Mouse (Mus musculus) kidney, embryonic 14.5 days (tissue): ENCODE measurements around the gene Tmem206. TPM values are rescaled to one million over a fixed set of nuclear protein-coding genes. Genes with fewer than 3 reads are reported as not detected.

ENCODE experiments used
- ATAC-seq: fragments of 200-750 bp; cut with Nextera tagmentation; 2 replicates; pipeline ENCODE4 v1.8.0; 2017; ENCODE audit warnings: moderate number of reproducible peaks, mild to moderate bottlenecking, moderate TSS enrichment, moderate library complexity; ENCODE audit not compliant: low FRiP score, low TSS enrichment
- H3K27ac ChIP-seq: fragments of 300-500 bp; sonication (generic); 2 replicates; pipeline ENCODE4 v1.5.1; 2014; ENCODE audit warnings: low read depth, mild to moderate bottlenecking, low read length, moderate library complexity, mixed read lengths
- H3K27me3 ChIP-seq: fragments of 300-500 bp; sonication (generic); 2 replicates; pipeline ENCODE4 v1.6.1; 2014; ENCODE audit warnings: mild to moderate bottlenecking, low read length; ENCODE audit not compliant: control insufficient read depth, insufficient read depth
- H3K36me3 ChIP-seq: fragments of 300-500 bp; sonication (generic); 2 replicates; pipeline ENCODE4 v1.6.1; 2014; ENCODE audit warnings: low read length, mixed read lengths; ENCODE audit not compliant: control insufficient read depth, insufficient read depth
- H3K4me1 ChIP-seq: fragments of 300-500 bp; sonication (generic); 2 replicates; pipeline ENCODE4 v1.6.1; 2014; ENCODE audit warnings: low read length, mixed read lengths; ENCODE audit not compliant: control insufficient read depth, insufficient read depth
- H3K4me2 ChIP-seq: fragments of 300-500 bp; sonication (generic); replicated peaks from 2 replicates; pipeline ENCODE4 v1.6.1; 2014; ENCODE audit warnings: low read depth, mild to moderate bottlenecking, low read length
- H3K4me3 ChIP-seq: fragments of 300-500 bp; sonication (generic); 2 replicates; pipeline ENCODE4 v1.5.1; 2014; ENCODE audit warnings: mild to moderate bottlenecking, low read length
- H3K9ac ChIP-seq: fragments of 300-500 bp; sonication (generic); 2 replicates; pipeline ENCODE4 v1.6.1; 2014; ENCODE audit warnings: low read depth, mild to moderate bottlenecking, low read length, moderate library complexity
- H3K9me3 ChIP-seq: fragments of 300-500 bp; sonication (generic); 2 replicates; pipeline ENCODE4 v1.6.1; 2016; ENCODE audit warnings: low read length; ENCODE audit not compliant: control insufficient read depth
- WGBS: fragments of 180-500 bp; shearing (Covaris S2); extraction: QIAGEN DNeasy Blood & Tissue Kit; methylation state at CpG from one replicate; pipeline ENCODE4 v1.1.7; 2014; 5-methylcytosine and 5-hydroxymethylcytosine counted together
- polyA plus RNA-seq: library from polyadenylated mRNA; unstranded; fragments of >200 nt; fragmentation: Nextera tagmentation; extraction: Ambion mirVana; gene quantifications from 2 replicates; pipeline ENCODE4 v1.2.1, GENCODE M21; 2014

The Tmem206 gene
- polyA plus RNA-seq = 17.6 and 25.9 TPM in 2 replicates

- no peaks in the 10 kb centered on the region for H3K9me3 ChIP-seq
- peak within 1 kb of the TSS; percentile 73 for H3K4me3 ChIP-seq
- under 1% methylated on average over 41 of the region's 42 CpGs for WGBS
- no peak within 1 kb of the TSS; the same call in 1 of the 2 replicates for H3K27ac ChIP-seq
- H3K36me3 ChIP-seq = no peaks in the 10 kb centered on the region; the same call in 1 of the 2 replicates
- H3K4me2 ChIP-seq = peak within 1 kb of the TSS; percentile 63
- peaks cover 9% of the 10 kb centered on the region; the same call in 1 of the 2 replicates for H3K4me1 ChIP-seq
- peak within 1 kb of the TSS; percentile 79 for H3K9ac ChIP-seq
- peak; percentile 96 for ATAC-seq
- no peaks in the 10 kb centered on the region for H3K27me3 ChIP-seq
These were observed at the start of gene Tmem206 for GRCm38 (mm10) chr1:191325726-191326232. Gene Tmem206, plus strand, starts transcription at chr1:191325912.

- Histone ChIP-seq H3K4me3 (no peak overlapping the region), H3K4me1 (no peaks in the 10 kb centered on the region), H3K4me2 (no peak overlapping the region), H3K36me3 (no peaks in the 10 kb centered on the region), H3K27ac (no peak overlapping the region), H3K9ac (no peak overlapping the region), H3K9me3 (no peaks in the 10 kb centered on the region), H3K27me3 (no peaks in the 10 kb centered on the region)
- 97% methylated on average over 7 of the region's 7 CpGs for WGBS
- no peak for ATAC-seq
These were observed 49.5 kb upstream of the Tmem206 start for GRCm38 (mm10) chr1:191276181-191276580.

GRCm38 (mm10) chr1:191277549-191278059, 48.1 kb upstream of the Tmem206 start:
- no peak for ATAC-seq
- H3K36me3 ChIP-seq = no peaks in the 10 kb centered on the region
- H3K4me3 ChIP-seq = no peak overlapping the region
- no peak overlapping the region for H3K27ac ChIP-seq
- no peak overlapping the region for H3K9ac ChIP-seq
- H3K4me2 ChIP-seq = no peak overlapping the region
- H3K9me3 ChIP-seq = no peaks in the 10 kb centered on the region
- H3K4me1 ChIP-seq = no peaks in the 10 kb centered on the region
- 84% methylated on average over 14 of the region's 14 CpGs for WGBS
- no peaks in the 10 kb centered on the region for H3K27me3 ChIP-seq

GRCm38 (mm10) chr1:191278324-191278723, 47.4 kb upstream of the Tmem206 start:
- Histone ChIP-seq H3K4me2 (no peak overlapping the region), H3K9ac (no peak overlapping the region), H3K4me1 (no peaks in the 10 kb centered on the region), H3K27ac (no peak overlapping the region), H3K4me3 (no peak overlapping the region), H3K27me3 (no peaks in the 10 kb centered on the region), H3K36me3 (no peaks in the 10 kb centered on the region), H3K9me3 (no peaks in the 10 kb centered on the region)
- 65% methylated on average over 4 of the region's 4 CpGs for WGBS
- no peak for ATAC-seq

GRCm38 (mm10) chr1:191281171-191281570, 44.5 kb upstream of the Tmem206 start:
- ATAC-seq = no peak
- no peak overlapping the region for H3K27ac ChIP-seq
- no peaks in the 10 kb centered on the region for H3K36me3 ChIP-seq
- no peaks in the 10 kb centered on the region for H3K27me3 ChIP-seq
- H3K9me3 ChIP-seq = no peaks in the 10 kb centered on the region
- no peak overlapping the region for H3K4me2 ChIP-seq
- WGBS = 64% methylated on average over 7 of the region's 7 CpGs
- no peak overlapping the region for H3K4me3 ChIP-seq
- no peak overlapping the region for H3K9ac ChIP-seq
- no peaks in the 10 kb centered on the region for H3K4me1 ChIP-seq

GRCm38 (mm10) chr1:191282319-191282718, 43.4 kb upstream of the Tmem206 start:
- Histone ChIP-seq H3K9me3 (no peaks in the 10 kb centered on the region), H3K4me1 (no peaks in the 10 kb centered on the region), H3K4me2 (no peak overlapping the region), H3K27ac (no peak overlapping the region), H3K27me3 (no peaks in the 10 kb centered on the region), H3K9ac (no peak overlapping the region), H3K4me3 (no peak overlapping the region), H3K36me3 (no peaks in the 10 kb centered on the region)
- no peak for ATAC-seq
- WGBS = 79% methylated on average over 1 of the region's 1 CpGs

DNA sequence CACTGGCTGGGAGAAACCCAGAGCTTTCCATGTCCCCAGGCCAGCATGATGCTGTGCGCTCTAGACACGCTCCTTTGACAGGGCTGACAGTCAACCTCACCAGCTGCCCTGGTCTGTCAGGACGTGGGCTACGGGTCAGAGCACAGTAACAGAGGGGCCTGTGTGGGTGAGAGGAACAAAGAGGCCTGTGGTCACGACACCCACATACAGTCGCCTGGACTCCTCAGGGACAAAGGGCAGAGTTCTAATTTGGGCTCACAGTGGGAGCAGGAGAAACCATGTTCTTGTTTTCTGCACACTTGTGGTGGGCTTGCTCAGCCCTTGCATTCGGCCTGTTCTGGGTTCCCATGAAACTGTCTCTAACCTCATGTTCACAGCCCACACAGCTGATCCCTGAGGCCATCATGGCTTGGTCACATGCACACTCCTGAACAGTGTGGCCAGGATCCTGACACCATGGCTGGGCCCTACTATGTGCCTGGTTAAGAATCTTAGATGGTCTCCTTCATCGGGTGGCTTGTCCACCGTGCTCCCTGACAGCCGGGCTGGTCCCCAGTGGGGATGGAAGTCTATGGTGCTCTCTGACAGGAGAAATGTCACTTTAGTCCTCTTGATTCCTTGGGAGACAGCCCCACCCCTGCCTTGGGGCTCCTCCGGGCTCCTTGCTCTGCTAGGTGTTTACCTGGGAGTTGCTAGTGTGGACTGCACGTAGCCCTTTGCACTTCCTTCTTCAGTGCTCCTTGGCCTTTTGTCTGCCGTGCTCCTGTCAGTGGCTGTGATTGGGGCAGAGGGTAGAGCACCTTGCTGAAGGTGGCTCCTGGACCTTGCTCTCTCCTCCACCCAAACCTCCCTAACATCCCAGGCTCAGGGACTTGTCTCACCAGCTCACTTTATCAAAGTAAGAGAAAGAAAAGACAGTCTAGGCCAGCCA, 42.3 kb upstream of the Tmem206 start:
- no peak overlapping the region for H3K27ac ChIP-seq
- H3K36me3 ChIP-seq = no peaks in the 10 kb centered on the region
- no peaks in the 10 kb centered on the region for H3K9me3 ChIP-seq
- no peak overlapping the region for H3K9ac ChIP-seq
- H3K4me1 ChIP-seq = no peaks in the 10 kb centered on the region
- peak; percentile 44; the same call in 1 of the 2 replicates for ATAC-seq
- H3K27me3 ChIP-seq = no peaks in the 10 kb centered on the region
- no peak overlapping the region for H3K4me3 ChIP-seq
- WGBS = 81% methylated on average over 13 of the region's 13 CpGs
- H3K4me2 ChIP-seq = no peak overlapping the region

- Histone ChIP-seq H3K4me2 (no peak overlapping the region), H3K27me3 (no peaks in the 10 kb centered on the region), H3K27ac (no peak overlapping the region), H3K4me3 (no peak overlapping the region), H3K4me1 (no peaks in the 10 kb centered on the region), H3K36me3 (no peaks in the 10 kb centered on the region), H3K9ac (no peak overlapping the region), H3K9me3 (no peaks in the 10 kb centered on the region)
- 89% methylated on average over 8 of the region's 8 CpGs for WGBS
- no peak for ATAC-seq
These were observed 41.2 kb upstream of the Tmem206 start for GRCm38 (mm10) chr1:191284502-191284901.

DNA sequence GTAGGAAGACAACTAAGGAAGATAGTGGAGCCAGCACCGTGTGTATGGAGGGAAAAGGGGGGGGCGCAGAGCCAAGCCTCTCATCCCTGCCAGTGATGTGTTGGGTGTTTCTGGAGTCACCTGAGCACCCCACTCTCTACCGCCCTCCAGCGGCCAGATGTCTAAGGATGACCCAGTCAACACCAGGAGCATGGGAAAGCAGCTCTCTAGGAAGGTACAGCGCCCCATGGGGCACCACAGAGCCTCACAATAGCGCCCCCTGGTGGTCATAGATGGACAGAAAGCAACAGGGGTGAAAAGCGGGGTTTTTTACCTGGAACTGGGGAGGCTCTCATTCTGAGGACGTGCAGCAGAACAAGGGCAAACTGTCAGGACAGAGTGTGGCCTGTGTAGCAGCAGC, 37.0 kb upstream of the Tmem206 start:
- 36% methylated on average over 8 of the region's 8 CpGs for WGBS
- Histone ChIP-seq H3K9me3 (no peaks in the 10 kb centered on the region), H3K4me1 (no peaks in the 10 kb centered on the region), H3K27ac (no peak overlapping the region), H3K36me3 (no peaks in the 10 kb centered on the region), H3K4me3 (no peak overlapping the region), H3K4me2 (no peak overlapping the region), H3K27me3 (no peaks in the 10 kb centered on the region), H3K9ac (no peak overlapping the region)
- no peak for ATAC-seq
